Mouse (Mus musculus) lung, postnatal 0 days (tissue): ENCODE data around the gene Fbp1. TPM values are rescaled to one million over a fixed set of nuclear protein-coding genes. Genes with fewer than 3 reads are reported as not detected.
A peak's percentile ranks its signal among the peaks of the same experiment; 100 is the strongest.

Experiments
- ATAC-seq: fragments of 200-750 bp; cut with Nextera tagmentation; 2 replicates; pipeline ENCODE4 v1.8.0; 2017; ENCODE audit warnings: moderate library complexity
- DNase-seq: peaks from one replicate; pipeline ENCODE4 v3.0.0-alpha.2; 2016; ENCODE audit warnings: low spot score
- H3K27ac ChIP-seq: fragments of 300-500 bp; sonication (generic); 2 replicates; pipeline ENCODE4 v1.5.1; 2014; ENCODE audit warnings: antibody characterized with exemption, mild to moderate bottlenecking, low read length, mixed read lengths
- H3K27me3 ChIP-seq: fragments of 300-500 bp; sonication (generic); replicated peaks from 2 replicates; pipeline ENCODE4 v1.6.1; 2014; ENCODE audit warnings: low read length, mixed read lengths; ENCODE audit not compliant: insufficient read depth
- H3K36me3 ChIP-seq: fragments of 300-500 bp; sonication (generic); 2 replicates; pipeline ENCODE4 v1.6.1; 2014; ENCODE audit warnings: low read length, mixed read lengths; ENCODE audit not compliant: insufficient read depth
- H3K4me1 ChIP-seq: fragments of 300-500 bp; sonication (generic); 2 replicates; pipeline ENCODE4 v1.6.1; 2014; ENCODE audit warnings: antibody characterized with exemption, low read depth, low read length, mixed read lengths; ENCODE audit not compliant: insufficient read depth
- H3K4me2 ChIP-seq: fragments of 300-500 bp; sonication (generic); replicated peaks from 2 replicates; pipeline ENCODE4 v1.6.1; 2014; ENCODE audit warnings: low read depth, mild to moderate bottlenecking, low read length, moderate library complexity, mixed read lengths
- H3K4me3 ChIP-seq: fragments of 300-500 bp; sonication (generic); 2 replicates; pipeline ENCODE4 v1.5.1; 2014; ENCODE audit warnings: low read depth, low read length
- H3K9ac ChIP-seq: fragments of 300-500 bp; sonication (generic); replicated peaks from 2 replicates; pipeline ENCODE4 v1.6.1; 2014; ENCODE audit warnings: low read depth, mild to moderate bottlenecking
- H3K9me3 ChIP-seq: fragments of 300-500 bp; sonication (generic); 2 replicates; pipeline ENCODE4 v1.6.1; 2016; ENCODE audit warnings: low read length, mixed read lengths
- CTCF ChIP-seq: IDR thresholded peaks from 2 replicates; pipeline ENCODE4 v1.5.1; 2016; ENCODE audit warnings: antibody characterized with exemption, mild to moderate bottlenecking
- EP300 ChIP-seq: IDR thresholded peaks from 2 replicates; pipeline ENCODE4 v1.6.1; 2016; ENCODE audit warnings: antibody characterized with exemption, mild to moderate bottlenecking, control low read depth
- WGBS: fragments of 180-500 bp; shearing (Covaris S2); extraction: QIAGEN DNeasy Blood & Tissue Kit; methylation state at CpG from one replicate; pipeline ENCODE4 v1.1.7; 2014; 5-methylcytosine and 5-hydroxymethylcytosine counted together
- polyA plus RNA-seq: library from polyadenylated mRNA; unstranded; fragments of >200 nt; fragmentation: Nextera tagmentation; extraction: Ambion mirVana; gene quantifications from 2 replicates; pipeline ENCODE4 v1.2.1, GENCODE M21; 2015

Fbp1 gene
- polyA plus RNA-seq, 1 experiment from 2014 or later, result 2.4 TPM

DNA sequence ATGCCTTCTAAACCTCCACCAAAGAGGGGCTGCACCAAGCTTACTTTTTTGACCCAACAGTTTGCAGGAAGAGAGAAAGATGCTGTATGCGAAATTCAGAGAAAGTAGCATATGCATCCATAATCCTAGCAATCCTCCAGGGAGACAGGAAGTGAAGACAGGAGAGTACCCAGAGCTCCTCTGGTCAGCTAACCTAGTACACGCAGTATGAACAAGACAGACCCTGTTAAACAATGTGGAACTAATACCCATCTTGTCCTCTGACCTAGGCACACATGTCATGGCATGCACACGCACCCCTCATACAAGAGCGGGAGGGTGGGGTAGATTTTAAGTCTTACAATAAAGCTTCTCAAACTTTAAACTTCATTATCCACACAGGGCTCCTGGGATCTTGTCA lies 22.1 kb upstream of the Fbp1 start:
- no peaks in the 10 kb centered on the region for H3K27me3 ChIP-seq
- 0 out of 2 replicates have a peak overlapping the region, but pooled peaks have one; percentile 16 for H3K27ac ChIP-seq
- H3K9ac ChIP-seq, result no peak overlapping the region
- WGBS, result 80% methylated on average over 4 of the region's 4 CpGs
- H3K4me3 ChIP-seq, result no peak overlapping the region
- DNase-seq, result no peak
- no peak for ATAC-seq
- no peak overlapping the region for H3K4me2 ChIP-seq
- no peaks in the 10 kb centered on the region for H3K9me3 ChIP-seq
- H3K36me3 ChIP-seq, result no peaks in the 10 kb centered on the region
- TF ChIP-seq EP300 (no peak), CTCF (no peak)
- no peaks in the 10 kb centered on the region for H3K4me1 ChIP-seq

DNA sequence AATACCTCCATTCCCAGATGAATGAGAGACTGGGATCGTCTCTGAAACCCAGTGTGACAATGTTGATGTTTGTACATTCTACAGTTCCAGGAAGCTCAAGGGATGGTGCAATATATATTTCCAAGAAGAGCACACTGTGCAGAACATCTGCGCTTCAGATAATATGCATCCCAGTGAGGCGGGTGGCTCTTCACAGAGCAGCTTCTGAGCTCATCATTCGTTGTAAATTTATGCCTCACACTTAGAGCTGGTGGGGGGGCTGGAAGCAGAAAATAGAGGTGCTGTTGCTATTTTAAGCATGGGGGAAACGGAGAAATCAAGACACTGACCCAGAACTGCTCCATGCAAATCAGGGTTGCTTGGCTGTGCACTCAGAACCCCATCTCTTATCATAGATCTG lies 21.7 kb upstream of the Fbp1 start:
- TF ChIP-seq EP300 (peak; percentile 56; the same call in 1 of the 2 replicates), CTCF (no peak)
- Histone ChIP-seq H3K4me2 (no peak overlapping the region), H3K27me3 (no peaks in the 10 kb centered on the region), H3K4me1 (no peaks in the 10 kb centered on the region), H3K36me3 (no peaks in the 10 kb centered on the region), H3K27ac (0 out of 2 replicates have a peak overlapping the region, but pooled peaks have one; percentile 16), H3K4me3 (no peak overlapping the region), H3K9ac (no peak overlapping the region), H3K9me3 (no peaks in the 10 kb centered on the region)
- DNase-seq (peak; percentile 73), ATAC-seq (peak; percentile 60)
- 46% methylated on average over 5 of the region's 5 CpGs for WGBS

DNA sequence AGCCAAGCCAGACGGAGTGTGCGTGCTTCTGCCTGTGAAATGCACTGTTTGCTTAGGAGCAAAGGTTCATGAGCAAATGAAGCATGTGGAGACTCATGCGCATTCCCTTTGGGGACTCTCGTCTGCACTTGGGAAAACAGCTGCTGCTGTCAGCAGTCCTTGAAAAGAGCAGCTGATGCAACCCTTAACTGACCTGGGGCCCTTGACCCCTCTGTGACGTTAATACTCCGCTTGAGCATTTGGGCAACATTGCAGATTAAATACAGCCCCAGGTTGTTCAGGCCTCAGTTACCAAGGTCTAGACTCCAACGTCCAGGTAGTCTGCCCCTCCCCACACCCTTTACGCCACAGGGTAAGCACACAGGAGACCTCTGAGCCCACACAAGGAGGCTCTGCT lies 20.1 kb upstream of the Fbp1 start:
- DNase-seq, result peak; percentile 81
- Histone ChIP-seq H3K4me3 (no peak overlapping the region), H3K4me1 (no peaks in the 10 kb centered on the region), H3K27ac (0 out of 2 replicates have a peak overlapping the region, but pooled peaks have one; percentile 28), H3K27me3 (no peaks in the 10 kb centered on the region), H3K9ac (no peak overlapping the region), H3K4me2 (no peak overlapping the region), H3K36me3 (no peaks in the 10 kb centered on the region), H3K9me3 (no peaks in the 10 kb centered on the region)
- ATAC-seq, result peak; percentile 90
- WGBS, result 26% methylated on average over 8 of the region's 8 CpGs
- TF ChIP-seq CTCF (no peak), EP300 (peak; percentile 64; the same call in 1 of the 2 replicates)

DNA sequence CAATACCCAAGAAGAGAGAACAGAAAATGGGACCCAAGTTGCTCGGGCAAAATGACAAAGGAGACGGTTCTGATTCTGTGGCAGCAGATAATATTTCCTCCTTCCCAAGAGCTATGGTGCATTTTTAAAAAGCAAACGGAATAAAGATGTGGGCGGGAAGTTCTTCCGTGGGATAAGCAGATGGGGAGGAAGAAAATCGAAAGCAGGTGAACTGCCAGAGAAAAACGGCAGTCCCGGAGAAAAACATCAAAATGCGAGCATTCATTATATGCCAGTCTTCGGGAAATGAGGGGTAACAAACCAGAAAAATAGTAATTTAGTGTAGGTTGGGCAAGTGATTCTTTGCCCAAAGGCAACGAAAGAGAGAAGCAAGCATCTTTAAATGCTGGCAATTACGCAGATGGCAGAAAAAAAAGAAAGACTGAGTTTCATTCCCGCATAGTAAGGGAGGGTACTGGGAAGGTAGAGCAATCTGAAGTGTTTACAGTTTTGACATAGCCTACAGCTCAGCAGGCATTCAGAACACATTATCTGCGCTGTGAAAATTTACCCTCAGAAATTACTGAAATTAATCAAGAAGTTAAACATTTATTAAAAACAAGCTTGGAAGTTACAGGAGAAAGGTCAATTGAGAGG lies 19.6 kb upstream of the Fbp1 start:
- WGBS, result 71% methylated on average over 14 of the region's 14 CpGs
- H3K4me2 ChIP-seq, result no peak overlapping the region
- H3K36me3 ChIP-seq, result no peaks in the 10 kb centered on the region
- TF ChIP-seq EP300 (no peak), CTCF (no peak)
- no peaks in the 10 kb centered on the region for H3K9me3 ChIP-seq
- no peaks in the 10 kb centered on the region for H3K4me1 ChIP-seq
- no peak overlapping the region for H3K27ac ChIP-seq
- ATAC-seq, result peak; percentile 40; the same call in 1 of the 2 replicates
- no peak overlapping the region for H3K9ac ChIP-seq
- no peaks in the 10 kb centered on the region for H3K27me3 ChIP-seq
- no peak for DNase-seq
- H3K4me3 ChIP-seq, result no peak overlapping the region

DNA sequence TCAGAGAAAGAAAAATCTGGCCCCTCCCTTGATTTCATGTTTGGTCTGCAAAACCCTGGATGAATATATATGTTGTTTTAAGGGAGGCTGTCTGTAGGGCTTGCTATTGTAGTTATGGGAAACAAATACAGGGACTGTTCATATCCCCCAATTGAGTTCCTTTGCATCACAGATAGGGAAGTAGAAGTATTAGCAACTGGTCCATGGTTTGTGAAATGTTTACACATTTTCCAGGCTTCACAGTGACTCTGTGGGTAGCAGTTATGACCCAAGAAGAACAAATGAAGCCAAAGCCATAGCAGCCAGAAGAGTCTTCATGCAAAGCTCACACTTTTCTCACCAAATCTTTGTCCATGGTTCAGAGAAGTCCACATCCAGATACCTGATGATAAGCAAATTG lies 13.1 kb upstream of the Fbp1 start:
- Histone ChIP-seq H3K4me1 (no peaks in the 10 kb centered on the region), H3K36me3 (no peaks in the 10 kb centered on the region), H3K9ac (no peak overlapping the region), H3K4me3 (no peak overlapping the region), H3K27ac (no peak overlapping the region), H3K27me3 (no peaks in the 10 kb centered on the region), H3K9me3 (no peaks in the 10 kb centered on the region), H3K4me2 (no peak overlapping the region)
- ATAC-seq (no peak), DNase-seq (no peak)
- TF ChIP-seq CTCF (no peak), EP300 (no peak)

DNA sequence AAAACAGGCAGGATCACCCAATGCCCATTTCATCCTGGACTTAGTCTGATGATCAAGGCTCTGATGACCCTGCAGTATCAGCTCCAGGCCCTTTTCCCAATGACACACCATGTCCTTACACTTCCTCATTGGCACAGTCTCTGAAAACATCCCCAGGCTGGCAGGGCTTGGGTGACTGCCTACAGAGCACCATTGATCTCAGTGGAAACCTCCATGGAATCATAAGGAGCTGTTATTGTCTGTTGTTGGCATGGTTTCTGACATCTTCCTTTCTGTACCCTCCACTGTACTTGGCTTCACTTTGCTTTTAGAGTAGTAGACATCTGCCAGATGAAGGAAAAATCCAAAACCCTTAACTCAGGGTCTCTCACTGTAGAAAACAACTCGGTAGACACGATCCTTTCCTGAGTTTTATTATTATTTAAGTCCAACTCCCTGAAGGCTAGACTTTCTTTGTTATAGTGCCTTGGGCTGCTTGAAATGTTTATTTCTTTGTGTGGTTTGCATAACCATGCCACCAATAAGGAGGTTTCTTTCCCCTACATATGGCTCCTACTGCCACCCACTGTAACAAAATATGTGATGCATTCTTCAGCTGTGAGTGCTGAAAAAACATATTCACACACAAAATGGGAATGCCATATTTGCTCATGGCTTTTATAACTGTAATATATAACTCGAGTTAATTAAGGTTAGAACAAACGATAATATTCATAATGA lies 10.0 kb upstream of the Fbp1 start:
- ATAC-seq, result no peak
- no peaks in the 10 kb centered on the region for H3K36me3 ChIP-seq
- TF ChIP-seq EP300, result no peak
- TF ChIP-seq CTCF, result no peak
- H3K27me3 ChIP-seq, result no peaks in the 10 kb centered on the region
- DNase-seq, result no peak
- no peaks in the 10 kb centered on the region for H3K9me3 ChIP-seq
- H3K4me2 ChIP-seq, result no peak overlapping the region
- H3K27ac ChIP-seq, result no peak overlapping the region
- no peaks in the 10 kb centered on the region for H3K4me1 ChIP-seq
- 88% methylated on average over 4 of the region's 4 CpGs for WGBS
- no peak overlapping the region for H3K9ac ChIP-seq
- no peak overlapping the region for H3K4me3 ChIP-seq
